Mouse (Mus musculus) granulocyte monocyte progenitor cell, adult 5-6 weeks (primary cell): ENCODE results near the gene Grin3b. TPM values are rescaled to one million over a fixed set of nuclear protein-coding genes. Genes with fewer than 3 reads are reported as not detected.
"Not testable (repeated sequence)": the region's sequence is repeated elsewhere in the genome, so short reads cannot be mapped to it uniquely, and the experiment has no call there.

ENCODE experiments used
- ATAC-seq: replicated peaks from 2 replicates; pipeline ENCODE4 v1.8.0; 2016; ENCODE audit warnings: mild to moderate bottlenecking, moderate TSS enrichment, inconsistent platforms; ENCODE audit not compliant: poor library complexity, severe bottlenecking
- total RNA-seq, 2 experiments: library from RNA; stranded (forward) in 1 of 2; stranded (reverse) in 1 of 2; fragments of 200-712, 200-1000 nt in 1 of 2; fragments of >200 nt in 1 of 2; fragmentation: Nextera tagmentation in 1 of 2; gene quantifications; 2 replicates each; pipeline ENCODE4 v1.2.3; 2014 to 2017

Gene Grin3b
- total RNA-seq, 2 experiments from 2014 or later: not detected

GRCm38 (mm10) chr10:79934794-79935569, 35.5 kb upstream of the Grin3b start:
- no peak for ATAC-seq

DNA sequence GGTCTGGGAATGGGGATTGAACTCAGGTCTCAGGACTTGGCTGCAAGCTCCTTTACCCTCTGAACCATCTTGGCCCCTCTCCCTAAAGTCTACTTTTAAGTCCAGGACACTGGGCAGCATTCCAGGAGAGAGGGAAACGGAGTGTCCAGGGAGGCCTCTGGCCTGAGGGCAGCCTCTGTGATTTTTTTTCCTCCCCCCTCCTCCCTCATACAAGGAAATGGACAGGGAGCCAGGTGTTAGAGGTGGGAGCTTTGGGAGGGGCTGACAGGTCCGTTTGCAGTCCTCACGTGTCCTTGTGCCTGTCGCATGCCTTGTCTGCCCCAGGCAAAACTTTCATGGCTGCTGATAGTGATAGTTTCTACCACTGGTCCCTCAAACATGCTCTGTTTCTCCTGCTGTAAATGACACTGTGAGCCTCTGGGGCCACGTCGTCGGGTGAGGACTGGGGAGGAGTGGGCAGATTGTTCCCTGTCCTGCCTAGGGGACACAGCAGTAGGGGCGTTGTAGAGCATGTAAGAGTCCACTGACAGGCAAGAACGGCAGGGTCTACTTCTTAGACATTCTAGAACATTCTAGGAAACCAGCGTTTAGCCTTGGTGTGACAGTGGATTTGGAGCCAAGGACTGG, 34.1 kb upstream of the Grin3b start:
- ATAC-seq: no peak

DNA sequence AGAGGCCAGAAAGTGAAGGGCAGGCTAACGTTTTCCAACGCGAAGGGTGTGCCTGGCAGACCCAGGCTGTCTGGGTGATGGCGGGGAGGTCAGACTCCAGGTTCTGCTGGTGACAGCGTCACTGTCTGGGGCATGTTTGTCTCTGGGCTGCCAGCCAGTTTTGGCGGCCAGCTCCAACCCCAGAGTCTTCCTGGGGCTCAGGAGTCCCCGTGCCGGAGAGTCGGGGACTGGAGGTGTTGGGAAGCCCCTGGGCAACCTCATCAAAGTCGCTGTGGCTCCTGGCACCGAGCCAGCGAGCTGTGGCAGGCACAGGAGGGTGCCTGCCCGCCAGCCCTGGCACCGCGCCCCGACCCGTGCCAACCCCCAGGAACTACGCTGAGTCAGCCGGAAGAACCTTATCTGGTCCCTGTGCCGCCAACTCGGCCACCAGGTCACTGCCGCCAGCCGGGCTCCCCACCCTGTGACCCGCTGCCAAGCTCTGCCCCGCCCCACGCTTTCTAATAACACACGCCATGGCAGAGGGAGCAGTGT, 33.5 kb upstream of the Grin3b start:
- ATAC-seq: peak; percentile 68

DNA sequence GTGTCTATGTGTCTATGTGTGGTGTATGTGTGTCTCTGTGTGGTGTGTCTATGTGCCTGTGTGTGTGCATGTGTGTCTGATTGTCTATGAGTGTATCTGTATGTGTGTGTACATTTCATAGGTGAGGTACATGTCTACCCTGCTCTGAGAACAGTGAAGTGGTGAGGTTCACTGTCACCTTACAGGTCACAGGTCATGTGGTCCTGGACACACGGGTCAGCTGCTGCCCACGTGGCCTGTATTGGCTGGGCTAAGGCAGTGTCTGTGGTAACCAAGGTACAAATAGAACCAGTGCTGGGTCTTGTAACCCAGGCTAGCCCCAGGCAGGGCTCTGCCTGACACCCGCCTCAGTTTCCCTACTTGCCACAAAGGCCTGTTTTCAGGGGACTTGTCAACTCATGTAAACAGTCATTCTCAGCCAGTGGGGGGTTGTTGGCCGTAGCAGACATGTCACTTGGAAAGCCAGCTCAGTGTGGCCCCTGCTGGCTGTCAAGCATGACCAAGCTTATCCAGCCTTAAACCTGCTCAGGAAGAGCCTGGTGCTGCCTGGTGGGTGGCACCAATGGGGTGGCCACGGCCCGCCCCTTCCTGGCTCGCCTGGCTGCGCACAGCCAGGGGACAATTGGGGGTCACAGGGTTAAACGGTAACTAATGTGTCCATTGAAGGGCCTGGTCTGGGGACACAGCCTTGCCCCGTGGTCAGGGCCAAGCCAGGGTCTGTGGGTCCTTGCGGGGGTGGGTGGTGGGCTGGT, 32.6 kb upstream of the Grin3b start:
- ATAC-seq: no peak

DNA sequence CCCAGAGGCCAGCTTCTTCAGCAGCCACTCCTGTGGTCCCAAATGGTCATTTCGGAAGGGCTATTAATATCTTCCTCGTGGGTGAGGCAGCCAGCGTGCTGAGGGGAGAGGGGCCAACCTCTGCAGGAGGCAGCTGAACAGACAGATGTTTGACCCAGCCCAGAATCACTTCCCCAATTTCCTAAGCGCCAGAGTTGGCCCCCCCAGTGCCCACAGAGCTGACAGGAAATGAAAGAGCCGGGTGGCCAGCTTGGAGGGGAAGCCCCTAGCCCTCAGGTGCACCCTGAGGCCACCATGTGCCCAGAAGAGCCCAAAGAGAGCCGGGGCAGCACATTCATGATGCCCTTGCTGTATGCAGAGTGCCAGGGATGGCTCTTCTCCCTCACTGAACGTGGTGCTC, 29.8 kb upstream of the Grin3b start:
- ATAC-seq: peak; percentile 77

DNA sequence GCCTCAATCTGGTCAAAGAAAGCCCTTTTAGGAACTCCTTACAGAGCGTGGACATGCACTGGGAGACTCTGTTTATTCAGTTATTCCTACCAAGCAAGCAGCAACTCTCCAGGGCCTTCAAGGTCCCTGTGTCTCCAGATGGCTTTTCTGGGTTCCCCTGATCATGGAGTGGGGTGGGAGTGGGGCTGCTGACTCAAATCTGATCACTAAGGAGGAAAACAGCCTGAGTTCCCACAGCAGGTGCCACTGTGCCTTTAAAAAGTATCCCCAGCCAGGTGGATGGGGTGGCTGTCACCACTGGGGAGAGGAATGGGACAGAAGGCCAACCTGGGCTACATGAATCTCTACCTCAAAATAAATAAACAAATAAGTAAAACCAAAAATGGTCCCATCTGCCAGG, 27.5 kb upstream of the Grin3b start:
- no peak for ATAC-seq

DNA sequence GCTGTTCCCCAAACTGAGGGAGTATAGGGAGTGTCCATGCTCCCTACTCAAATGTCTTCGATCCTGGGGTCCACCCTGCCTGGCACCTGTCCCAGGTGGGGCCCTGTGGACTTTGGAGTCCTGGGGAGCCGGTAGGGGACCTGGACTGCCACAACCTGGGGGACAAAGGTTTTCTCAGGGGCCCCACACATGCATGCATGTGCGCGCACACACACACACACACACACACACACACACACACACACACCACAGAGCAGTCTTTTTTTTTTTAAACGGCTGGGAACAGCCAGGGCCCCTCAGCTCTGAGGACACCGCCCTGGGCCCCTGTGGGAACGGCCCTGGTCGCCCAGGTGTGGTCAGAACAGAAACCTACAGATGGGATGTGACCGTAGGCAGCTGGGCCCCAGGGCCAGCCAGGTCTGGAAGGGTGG, 27.0 kb upstream of the Grin3b start:
- no peak for ATAC-seq

DNA sequence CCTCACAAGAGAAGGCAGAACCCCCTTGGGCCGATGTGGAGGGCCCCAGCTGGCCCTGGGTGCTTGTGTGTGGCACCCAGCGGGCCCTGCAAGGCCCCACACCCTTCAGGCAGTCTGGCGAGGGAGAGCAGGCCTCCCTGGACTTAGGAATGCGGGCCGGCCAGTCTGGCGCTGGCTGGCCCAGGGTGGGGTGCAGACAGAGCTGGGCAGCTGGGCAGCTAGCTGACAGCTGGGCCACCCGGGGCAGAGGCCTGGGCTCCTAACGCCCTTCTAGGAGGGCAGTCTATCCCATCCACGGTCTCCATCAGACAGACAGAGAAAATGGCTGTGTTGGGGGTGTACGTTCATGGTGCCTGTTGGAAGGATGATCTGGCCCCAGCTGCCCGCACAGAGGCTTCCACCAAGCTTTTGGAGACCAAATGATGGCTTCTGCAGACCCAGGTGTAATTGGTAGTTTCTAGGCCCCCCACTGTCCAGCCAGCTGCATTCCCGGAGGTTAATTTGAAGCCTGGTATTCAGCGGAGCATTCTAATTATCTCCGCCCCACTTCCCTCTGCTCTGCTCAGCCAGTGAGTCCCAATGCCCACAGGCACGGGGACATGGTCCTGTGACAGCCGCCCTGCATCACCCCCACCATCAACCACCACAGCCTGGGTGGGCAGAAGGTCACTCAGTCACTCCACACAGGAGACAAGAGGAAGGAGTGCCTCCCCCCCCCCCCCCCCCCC, 24.8 kb upstream of the Grin3b start:
- ATAC-seq: peak; percentile 52

- peak; percentile 25; the same call in 1 of the 2 replicates for ATAC-seq
Observed at GRCm38 (mm10) chr10:79946752-79947322, 23.7 kb upstream of the Grin3b start.

GRCm38 (mm10) chr10:79947502-79947901, 23.0 kb upstream of the Grin3b start:
- ATAC-seq: no peak

DNA sequence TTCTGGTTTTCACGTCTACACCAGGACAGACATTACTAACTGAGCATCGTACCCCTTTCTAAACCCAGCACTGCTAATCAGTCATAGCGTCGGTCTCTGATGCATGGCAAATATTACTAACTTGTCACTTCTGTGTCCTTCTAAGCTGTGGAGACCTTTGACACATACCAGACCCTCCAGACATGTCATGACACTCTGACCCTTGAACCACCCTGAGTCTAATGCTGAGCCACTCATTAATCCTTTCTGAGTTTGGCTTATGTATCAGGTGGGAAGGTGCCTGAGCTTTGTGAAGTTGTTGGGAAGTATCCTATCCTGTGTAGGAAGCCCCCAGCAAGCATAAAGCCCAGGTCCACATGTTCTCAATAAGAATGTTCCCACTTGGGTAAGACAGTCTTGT, 20.6 kb upstream of the Grin3b start:
- ATAC-seq: no peak

DNA sequence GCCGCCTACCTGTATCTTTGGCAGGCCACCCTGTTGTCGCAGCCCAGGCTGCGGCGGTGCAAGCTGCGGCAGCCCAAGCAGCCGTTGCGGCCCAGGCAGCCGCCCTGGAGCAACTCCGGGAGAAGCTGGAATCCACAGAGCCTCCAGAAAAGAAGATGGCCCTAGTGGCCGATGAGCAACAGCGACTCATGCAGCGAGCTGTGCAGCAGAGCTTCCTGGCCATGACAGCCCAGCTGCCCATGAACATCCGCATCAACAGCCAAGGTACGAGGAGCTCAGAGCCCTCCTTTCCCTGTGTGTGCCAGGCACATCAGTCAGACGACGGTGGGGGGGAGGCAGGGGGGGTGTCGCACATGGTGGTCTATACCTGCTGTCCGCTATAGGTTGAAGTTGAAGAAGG, 19.9 kb upstream of the Grin3b start:
- ATAC-seq: no peak

DNA sequence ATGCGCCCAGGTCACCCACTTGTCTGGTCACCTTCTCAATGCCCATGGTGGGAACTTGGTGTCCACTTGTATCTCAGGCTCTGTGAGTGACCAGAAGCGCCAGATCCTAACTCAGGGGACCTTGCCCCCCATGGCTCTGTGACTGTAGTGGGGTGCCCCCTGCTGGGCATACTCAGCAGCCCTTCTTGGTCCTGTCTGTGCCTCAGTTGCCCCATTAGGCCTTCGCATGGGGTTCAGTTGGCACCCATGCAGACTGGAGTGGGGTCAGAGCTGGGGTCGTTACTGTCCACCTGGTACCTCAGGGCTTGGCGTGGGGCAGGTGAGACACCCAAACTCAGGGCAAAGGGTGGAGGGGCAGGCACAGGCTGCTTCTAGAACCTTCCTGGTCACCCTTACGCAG, 16.6 kb upstream of the Grin3b start:
- ATAC-seq: 0 out of 2 replicates have a peak, but pooled peaks have one; percentile 15

- no peak for ATAC-seq
Observed at GRCm38 (mm10) chr10:79955691-79956090, 14.8 kb upstream of the Grin3b start.

DNA sequence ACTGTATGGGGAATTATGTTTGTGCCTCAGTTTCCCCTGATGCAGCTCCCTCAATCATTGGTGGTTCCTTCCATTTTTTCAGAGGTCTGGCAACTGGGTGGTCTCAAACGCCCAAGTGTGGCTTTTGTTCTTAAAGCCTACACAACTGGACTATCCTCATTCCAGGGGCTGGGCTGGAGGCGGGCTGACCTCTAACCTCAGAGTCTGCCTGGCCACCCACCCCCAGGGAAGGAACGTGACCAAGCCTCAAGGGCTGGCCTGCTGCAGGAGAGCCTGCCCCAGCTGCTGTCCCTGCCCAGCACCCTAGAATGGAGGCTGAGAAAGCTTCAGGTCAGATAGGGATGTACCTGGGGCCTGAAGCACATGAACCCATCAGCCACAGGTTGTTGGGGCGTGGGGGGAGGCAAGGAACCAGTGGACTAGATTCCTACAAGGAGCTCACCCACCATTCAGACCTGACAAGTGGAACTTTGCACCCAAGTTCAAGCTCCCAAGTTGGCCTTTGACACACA, 13.8 kb upstream of the Grin3b start:
- ATAC-seq: no peak

DNA sequence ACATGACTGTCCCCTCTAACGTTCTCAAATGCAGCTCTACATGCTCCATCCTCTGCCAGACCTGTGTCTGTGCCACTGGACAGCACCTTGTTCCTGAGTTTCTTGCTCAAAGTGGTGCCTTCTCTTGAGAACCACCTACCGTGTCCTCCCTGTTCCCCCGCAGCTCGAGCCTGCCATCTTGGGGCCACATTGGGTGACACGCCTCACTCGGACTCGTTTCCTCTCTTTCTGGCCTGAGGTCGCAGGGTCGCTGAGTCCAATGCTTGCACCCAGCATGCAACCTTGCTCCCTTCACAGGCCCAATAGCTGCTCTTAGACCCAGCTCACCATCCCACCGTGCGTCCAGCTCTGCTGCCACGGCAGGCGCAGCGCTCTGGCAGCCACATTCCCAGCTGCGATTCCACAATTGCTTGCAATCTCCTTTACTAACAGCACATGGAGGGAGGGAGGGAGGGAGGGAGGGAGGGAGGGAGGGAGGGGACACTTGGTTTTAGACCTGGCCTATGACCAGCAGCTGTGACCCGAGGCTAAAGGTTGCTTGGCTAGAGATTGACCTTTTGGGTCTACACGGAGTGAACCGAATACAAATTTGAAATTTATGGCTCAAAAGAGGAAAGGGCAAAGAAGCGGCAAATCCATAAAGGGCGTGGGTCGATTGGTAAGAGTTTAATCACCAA, 12.2 kb upstream of the Grin3b start:
- ATAC-seq: peak; percentile 62

- ATAC-seq: not testable (repeated sequence)
Observed at GRCm38 (mm10) chr10:79959412-79959811, 11.1 kb upstream of the Grin3b start.

GRCm38 (mm10) chr10:79959847-79960601, 10.5 kb upstream of the Grin3b start, which contains the start of gene Wdr18:
TSS of gene Wdr18 (plus strand) at chr10:79960152.
- ATAC-seq: peak; percentile 81
